Mouse (Mus musculus): ENCODE data around the gene Spint2. TPM values are rescaled to one million over a fixed set of nuclear protein-coding genes. Genes with fewer than 3 reads are reported as not detected.
A peak's percentile ranks its signal among the peaks of the same experiment; 100 is the strongest.

The Spint2 gene
- polyA plus RNA-seq, 1 experiment from 2014 or later, result 84.8 TPM

DNA sequence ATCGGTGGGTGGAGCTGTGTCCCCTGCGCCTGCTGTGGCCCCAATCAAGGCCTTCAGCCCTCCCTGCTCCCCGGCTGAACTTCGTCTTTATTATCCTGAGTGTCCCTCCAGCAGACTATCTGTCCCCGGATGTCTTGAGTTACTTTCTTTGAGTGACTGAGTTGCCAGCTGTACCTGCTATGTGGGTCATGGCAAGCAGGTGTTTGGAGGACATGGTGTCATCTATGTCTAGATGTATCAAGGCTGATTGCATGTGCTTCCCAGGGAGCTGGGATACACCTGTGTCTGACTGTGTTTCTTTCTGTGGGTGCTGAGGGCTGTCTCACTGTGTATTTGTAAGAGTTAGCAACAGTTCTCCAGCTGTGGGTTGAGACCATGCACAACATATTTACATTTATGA is 28.0 kb upstream of the Spint2 start:
- Histone ChIP-seq H3K4me3 (ENCODE audit: low read depth, low read length) (peak overlapping the region; percentile 47), H3K9me3 (ENCODE audit: low read length) (no peaks in the 10 kb centered on the region), H3K4me2 (ENCODE audit: low read depth, low read length) (peak overlapping the region; percentile 83), H3K27me3 (ENCODE audit: insufficient read depth, low read length) (peaks cover 29% of the 10 kb centered on the region), H3K4me1 (ENCODE audit: insufficient read depth) (peaks cover 29% of the 10 kb centered on the region), H3K36me3 (replicated peaks; ENCODE audit: insufficient read depth, low read length) (no peaks in the 10 kb centered on the region), H3K9ac (replicated peaks) (peak overlapping the region; percentile 61), H3K27ac (ENCODE audit: low read depth) (no peak overlapping the region)
- DNase-seq, result no peak
- no peak for ATAC-seq
- 3% methylated on average over 5 of the region's 5 CpGs for WGBS (ENCODE audit: insufficient replicate concordance)
- no peak for TF ChIP-seq EP300 (IDR thresholded peaks at IDR 0.05; ENCODE audit: low read depth)
- no peak for TF ChIP-seq CTCF (IDR thresholded peaks at IDR 0.05; ENCODE audit: low read depth)

DNA sequence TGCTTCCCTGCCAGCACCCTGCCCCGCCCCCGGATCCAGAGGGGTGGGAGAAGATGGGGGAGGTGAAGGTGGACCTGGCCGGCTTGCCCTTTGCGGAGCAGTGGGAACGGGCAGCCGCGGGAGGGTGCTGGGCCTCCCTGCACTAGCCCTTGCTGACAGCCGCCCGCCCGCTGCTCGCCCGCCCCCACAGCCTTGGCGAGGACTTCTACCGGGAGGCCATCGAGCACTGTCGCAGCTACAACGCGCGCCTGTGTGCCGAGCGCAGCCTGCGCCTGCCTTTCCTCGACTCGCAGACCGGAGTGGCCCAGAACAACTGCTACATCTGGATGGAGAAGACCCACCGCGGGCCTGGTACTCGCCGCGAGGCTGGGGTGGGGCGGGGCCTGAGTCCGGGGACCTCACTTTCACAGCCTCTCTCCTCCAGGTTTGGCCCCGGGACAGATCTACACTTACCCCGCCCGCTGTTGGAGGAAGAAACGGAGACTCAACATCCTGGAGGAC is 27.6 kb upstream of the Spint2 start:
- Histone ChIP-seq H3K4me1 (ENCODE audit: insufficient read depth) (peaks cover 33% of the 10 kb centered on the region), H3K4me2 (ENCODE audit: low read depth, low read length) (peak overlapping the region; percentile 83), H3K9ac (replicated peaks) (peak overlapping the region; percentile 61), H3K4me3 (ENCODE audit: low read depth, low read length) (peak overlapping the region; percentile 47), H3K27ac (ENCODE audit: low read depth) (no peak overlapping the region), H3K9me3 (ENCODE audit: low read length) (no peaks in the 10 kb centered on the region), H3K27me3 (ENCODE audit: insufficient read depth, low read length) (peaks cover 34% of the 10 kb centered on the region), H3K36me3 (replicated peaks; ENCODE audit: insufficient read depth, low read length) (no peaks in the 10 kb centered on the region)
- peak; percentile 55 for DNase-seq
- no peak for TF ChIP-seq CTCF (IDR thresholded peaks at IDR 0.05; ENCODE audit: low read depth)
- no peak for TF ChIP-seq EP300 (IDR thresholded peaks at IDR 0.05; ENCODE audit: low read depth)
- peak; percentile 26; the same call in 1 of the 2 replicates for ATAC-seq
- WGBS (ENCODE audit: insufficient replicate concordance), result 3% methylated on average over 36 of the region's 36 CpGs

DNA sequence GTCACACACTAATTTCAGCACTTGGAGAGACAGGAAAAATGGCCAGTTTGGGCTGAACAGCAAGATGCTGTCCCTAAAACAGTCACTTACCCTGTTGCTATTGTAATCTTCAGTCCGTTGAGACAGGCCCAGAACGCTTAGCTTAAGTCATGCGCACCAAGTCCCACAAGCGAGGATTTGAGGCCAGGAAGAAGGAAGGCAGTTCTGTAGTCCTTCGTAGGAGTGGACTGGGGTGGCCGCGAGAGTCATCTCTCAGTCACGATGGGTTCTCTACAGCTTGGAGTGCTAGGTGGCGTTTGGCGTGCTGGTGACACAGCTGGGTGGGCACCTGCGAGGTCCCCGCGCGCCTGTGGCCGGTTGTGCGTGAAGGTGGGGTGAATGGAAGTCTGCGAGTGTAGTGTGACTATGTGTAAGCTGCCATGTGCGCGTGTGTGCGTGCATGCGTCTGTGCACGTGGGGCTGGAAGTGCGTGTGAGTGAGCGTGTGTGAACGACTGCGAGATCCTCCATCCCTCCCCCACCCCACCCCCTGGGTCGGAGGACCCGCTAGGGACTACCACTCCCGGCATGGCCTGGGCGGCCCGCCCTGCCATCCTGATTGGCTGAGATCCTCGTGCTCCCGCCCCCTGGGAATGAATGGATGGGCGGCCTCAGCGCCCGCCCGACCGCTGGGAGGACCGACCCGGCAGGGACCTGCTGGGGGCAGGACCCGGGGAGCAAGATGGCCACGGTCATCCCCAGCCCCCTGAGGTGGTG is 25.8 kb upstream of the Spint2 start:
- TF ChIP-seq CTCF (IDR thresholded peaks at IDR 0.05; ENCODE audit: low read depth), result no peak
- no peak for TF ChIP-seq EP300 (IDR thresholded peaks at IDR 0.05; ENCODE audit: low read depth)
- Histone ChIP-seq H3K36me3 (replicated peaks; ENCODE audit: insufficient read depth, low read length) (no peaks in the 10 kb centered on the region), H3K4me2 (ENCODE audit: low read depth, low read length) (peak overlapping the region; percentile 95), H3K27me3 (ENCODE audit: insufficient read depth, low read length) (peaks cover 50% of the 10 kb centered on the region), H3K9ac (replicated peaks) (peak overlapping the region; percentile 54), H3K27ac (ENCODE audit: low read depth) (no peak overlapping the region), H3K4me3 (ENCODE audit: low read depth, low read length) (peak overlapping the region; percentile 64), H3K9me3 (ENCODE audit: low read length) (no peaks in the 10 kb centered on the region), H3K4me1 (ENCODE audit: insufficient read depth) (peaks cover 36% of the 10 kb centered on the region)
- DNase-seq (peak; percentile 88), ATAC-seq (peak; percentile 86)
- 3% methylated on average over 42 of the region's 42 CpGs for WGBS (ENCODE audit: insufficient replicate concordance)

DNA sequence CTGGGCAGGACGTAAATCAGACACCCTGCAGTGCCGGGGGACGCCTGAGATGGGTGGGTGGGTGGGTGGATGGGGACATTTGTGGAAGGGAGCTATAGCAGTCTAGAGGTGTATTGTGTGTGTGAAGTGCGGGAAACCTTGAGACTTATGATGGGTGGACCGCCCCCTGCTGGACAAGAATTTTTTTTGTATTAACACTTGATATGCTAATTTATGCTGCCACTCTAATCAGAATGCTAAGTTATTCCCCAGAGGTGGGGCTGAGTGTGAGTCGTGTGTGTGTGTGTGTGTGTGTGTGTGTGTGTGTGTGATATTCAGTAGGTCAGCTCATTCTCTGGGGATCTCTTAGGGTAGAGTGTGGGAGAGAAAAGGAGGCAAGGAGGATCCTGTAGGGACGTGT is 24.9 kb upstream of the Spint2 start:
- ATAC-seq, result no peak
- Histone ChIP-seq H3K4me2 (ENCODE audit: low read depth, low read length) (no peak overlapping the region), H3K9me3 (ENCODE audit: low read length) (no peaks in the 10 kb centered on the region), H3K36me3 (replicated peaks; ENCODE audit: insufficient read depth, low read length) (no peaks in the 10 kb centered on the region), H3K9ac (replicated peaks) (no peak overlapping the region), H3K4me1 (ENCODE audit: insufficient read depth) (peaks cover 36% of the 10 kb centered on the region), H3K27me3 (ENCODE audit: insufficient read depth, low read length) (peaks cover 52% of the 10 kb centered on the region), H3K27ac (ENCODE audit: low read depth) (no peak overlapping the region), H3K4me3 (ENCODE audit: low read depth, low read length) (no peak overlapping the region)
- no peak for DNase-seq
- TF ChIP-seq EP300 (IDR thresholded peaks at IDR 0.05; ENCODE audit: low read depth) (no peak), CTCF (IDR thresholded peaks at IDR 0.05; ENCODE audit: low read depth) (peak; percentile 53)
- WGBS (ENCODE audit: insufficient replicate concordance), result 39% methylated on average over 7 of the region's 7 CpGs

DNA sequence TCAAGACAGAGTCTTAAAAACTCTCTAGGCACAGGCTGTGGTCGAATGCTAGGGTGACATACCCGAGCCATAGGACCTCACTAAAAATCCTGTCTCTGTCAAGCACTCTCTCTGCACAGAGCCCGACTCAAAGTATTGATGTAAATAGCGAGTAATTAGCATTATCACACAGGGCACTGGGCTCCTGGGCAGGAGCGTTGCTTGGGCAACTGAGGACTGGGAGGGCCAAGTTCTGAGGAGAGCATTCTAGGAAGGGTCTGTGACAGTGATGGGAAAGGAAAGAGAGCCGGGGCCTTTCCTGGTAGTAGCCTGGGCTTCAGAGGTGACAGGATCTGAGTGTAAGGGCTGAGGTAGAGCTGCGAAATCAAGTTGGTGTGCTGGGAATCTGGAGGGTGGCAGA is 24.4 kb upstream of the Spint2 start:
- H3K9ac ChIP-seq (replicated peaks), result no peak overlapping the region
- peaks cover 36% of the 10 kb centered on the region for H3K4me1 ChIP-seq (ENCODE audit: insufficient read depth)
- H3K27me3 ChIP-seq (ENCODE audit: insufficient read depth, low read length), result peaks cover 52% of the 10 kb centered on the region
- 69% methylated on average over 7 of the region's 7 CpGs for WGBS (ENCODE audit: insufficient replicate concordance)
- H3K9me3 ChIP-seq (ENCODE audit: low read length), result no peaks in the 10 kb centered on the region
- TF ChIP-seq CTCF (IDR thresholded peaks at IDR 0.05; ENCODE audit: low read depth) (no peak), EP300 (IDR thresholded peaks at IDR 0.05; ENCODE audit: low read depth) (no peak)
- DNase-seq (no peak), ATAC-seq (no peak)
- H3K27ac ChIP-seq (ENCODE audit: low read depth), result no peak overlapping the region
- no peaks in the 10 kb centered on the region for H3K36me3 ChIP-seq (replicated peaks; ENCODE audit: insufficient read depth, low read length)
- H3K4me2 ChIP-seq (ENCODE audit: low read depth, low read length), result no peak overlapping the region
- no peak overlapping the region for H3K4me3 ChIP-seq (ENCODE audit: low read depth, low read length)

DNA sequence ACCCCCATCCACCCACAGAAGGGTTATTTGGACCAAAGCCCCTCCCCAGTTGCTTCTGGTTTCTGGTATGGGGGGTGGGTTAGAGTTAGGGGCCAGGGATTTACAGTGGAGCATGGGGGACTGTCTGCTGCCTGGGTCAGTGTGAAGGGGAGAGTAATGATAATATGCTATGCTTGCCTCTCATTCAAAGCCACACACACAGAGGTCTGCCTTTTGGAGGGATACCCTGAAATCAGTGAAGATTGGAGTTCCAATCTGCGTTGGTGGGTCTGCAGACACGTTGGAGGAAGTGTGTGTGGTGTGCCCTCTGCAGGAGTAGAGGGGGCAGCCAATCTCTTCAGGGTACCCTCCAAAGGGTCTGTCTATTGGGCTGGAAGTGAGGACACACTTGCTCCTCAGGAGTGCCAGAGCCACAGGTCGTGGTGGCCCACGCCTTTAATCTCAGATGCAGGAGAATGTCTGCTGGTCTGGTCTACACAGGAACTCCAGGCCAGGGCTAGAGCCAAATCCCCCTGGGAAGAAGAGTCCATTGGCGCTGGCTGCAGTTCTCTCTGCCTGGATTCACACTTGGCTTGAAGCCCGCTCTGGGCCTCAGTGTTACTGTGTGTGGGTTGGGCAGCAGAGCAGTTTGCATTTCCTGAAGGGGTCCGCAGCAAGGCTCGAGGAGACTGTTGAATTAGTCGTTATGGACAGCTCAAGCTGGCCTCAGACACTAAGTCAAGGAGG is 23.7 kb upstream of the Spint2 start:
- ATAC-seq (no peak), DNase-seq (no peak)
- peak overlapping the region; percentile 70; the same call in 1 of the 2 replicates for H3K4me2 ChIP-seq (ENCODE audit: low read depth, low read length)
- no peaks in the 10 kb centered on the region for H3K36me3 ChIP-seq (replicated peaks; ENCODE audit: insufficient read depth, low read length)
- peaks cover 36% of the 10 kb centered on the region for H3K4me1 ChIP-seq (ENCODE audit: insufficient read depth)
- H3K27me3 ChIP-seq (ENCODE audit: insufficient read depth, low read length), result peaks cover 52% of the 10 kb centered on the region
- WGBS (ENCODE audit: insufficient replicate concordance), result 42% methylated on average over 9 of the region's 9 CpGs
- TF ChIP-seq EP300 (IDR thresholded peaks at IDR 0.05; ENCODE audit: low read depth) (no peak), CTCF (IDR thresholded peaks at IDR 0.05; ENCODE audit: low read depth) (no peak)
- H3K9ac ChIP-seq (replicated peaks), result no peak overlapping the region
- H3K9me3 ChIP-seq (ENCODE audit: low read length), result no peaks in the 10 kb centered on the region
- H3K4me3 ChIP-seq (ENCODE audit: low read depth, low read length), result no peak overlapping the region; the same call in 1 of the 2 replicates
- no peak overlapping the region for H3K27ac ChIP-seq (ENCODE audit: low read depth)
